Mouse (Mus musculus): ENCODE measurements around the gene Trim47. TPM values are rescaled to one million over a fixed set of nuclear protein-coding genes. Genes with fewer than 3 reads are reported as not detected.
"Not testable (repeated sequence)": the region's sequence is repeated elsewhere in the genome, so short reads cannot be mapped to it uniquely, and the experiment has no call there.

Trim47 gene
- polyA plus RNA-seq, 1 experiment from 2014 or later: 4.7 TPM

DNA sequence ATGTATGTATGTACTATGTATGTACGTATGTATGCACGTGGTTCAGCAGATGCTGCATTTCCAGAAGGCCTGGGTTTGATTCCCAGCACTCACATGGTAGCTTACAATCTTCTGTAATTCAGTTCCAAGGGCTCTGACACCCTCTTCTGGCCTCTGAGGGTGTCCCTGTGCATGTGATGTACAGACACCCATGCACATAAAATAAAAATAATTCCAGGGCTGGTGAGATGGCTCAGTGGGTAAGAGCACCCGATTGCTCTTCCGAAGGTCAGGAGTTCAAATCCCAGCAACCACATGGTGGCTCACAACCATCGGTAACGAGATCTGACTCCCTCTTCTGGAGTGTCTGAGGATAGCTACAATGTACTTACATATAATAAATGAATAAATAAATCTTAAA, 34.1 kb downstream of the Trim47 start:
- not testable (repeated sequence) for H3K27ac ChIP-seq (replicated peaks); H3K4me2 ChIP-seq (replicated peaks); H3K36me3 ChIP-seq; H3K9me3 ChIP-seq; H3K27me3 ChIP-seq; H3K4me3 ChIP-seq; ATAC-seq (ENCODE audit: low FRiP score, low read depth); H3K4me1 ChIP-seq; H3K9ac ChIP-seq (replicated peaks)
- 90% methylated on average over 6 of the region's 6 CpGs for WGBS

DNA sequence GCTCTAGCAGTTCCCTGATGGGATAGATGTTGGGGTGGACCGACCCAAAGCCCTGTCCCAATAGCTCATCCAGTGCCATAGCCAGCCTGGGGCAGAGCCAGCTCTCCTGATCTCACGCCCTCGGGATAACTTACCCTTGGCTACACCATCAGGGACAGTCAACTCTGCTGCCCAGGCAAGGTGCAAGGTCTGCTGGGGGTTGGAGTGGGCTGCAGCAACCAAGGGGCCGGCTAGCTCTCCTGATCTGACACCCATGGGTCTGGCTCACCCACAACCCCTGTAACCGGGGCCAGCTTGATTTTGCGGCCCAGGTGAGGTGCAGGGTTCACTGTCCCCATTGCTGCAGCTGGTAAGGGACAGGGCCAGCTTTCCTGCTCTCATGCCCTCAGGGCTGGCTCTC, 35.4 kb downstream of the Trim47 start:
- Histone ChIP-seq H3K4me1 (peaks cover 9% of the 10 kb centered on the region), H3K36me3 (no peaks in the 10 kb centered on the region), H3K9ac (replicated peaks) (no peak overlapping the region), H3K27ac (replicated peaks) (no peak overlapping the region), H3K9me3 (peaks cover under 1% of the 10 kb centered on the region; the same call in 1 of the 2 replicates), H3K4me3 (no peak overlapping the region), H3K4me2 (replicated peaks) (no peak overlapping the region), H3K27me3 (no peaks in the 10 kb centered on the region; the same call in 1 of the 2 replicates)
- WGBS: 88% methylated on average over 6 of the region's 6 CpGs
- ATAC-seq (ENCODE audit: low FRiP score, low read depth): no peak

DNA sequence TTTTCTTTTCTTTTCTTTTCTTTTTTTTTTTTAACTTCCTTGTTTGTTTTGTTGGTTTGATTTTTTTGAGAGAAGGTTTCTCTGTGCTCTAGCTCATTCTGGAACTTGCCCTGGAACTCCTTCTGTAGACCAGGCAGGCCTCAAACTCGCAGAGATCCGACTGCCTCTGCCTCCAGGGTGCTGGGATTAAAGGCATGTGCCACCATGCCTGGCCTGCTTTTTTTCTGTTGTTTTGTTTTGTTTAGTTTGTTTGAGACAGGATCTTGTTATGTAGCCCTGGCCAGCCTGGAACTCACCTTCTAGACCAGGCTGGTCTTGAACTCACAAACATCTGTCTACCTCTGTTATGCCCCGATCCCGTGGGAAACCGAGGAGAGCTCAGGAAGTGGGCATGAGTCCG, 37.5 kb downstream of the Trim47 start:
- H3K4me2 ChIP-seq (replicated peaks): no peak overlapping the region
- no peak overlapping the region for H3K27ac ChIP-seq (replicated peaks)
- H3K36me3 ChIP-seq: no peaks in the 10 kb centered on the region
- ATAC-seq (ENCODE audit: low FRiP score, low read depth): no peak
- H3K4me1 ChIP-seq: peaks cover 21% of the 10 kb centered on the region
- 93% methylated on average over 6 of the region's 6 CpGs for WGBS
- H3K27me3 ChIP-seq: no peaks in the 10 kb centered on the region; the same call in 1 of the 2 replicates
- H3K9ac ChIP-seq (replicated peaks): no peak overlapping the region
- H3K4me3 ChIP-seq: no peak overlapping the region
- no peaks in the 10 kb centered on the region for H3K9me3 ChIP-seq

DNA sequence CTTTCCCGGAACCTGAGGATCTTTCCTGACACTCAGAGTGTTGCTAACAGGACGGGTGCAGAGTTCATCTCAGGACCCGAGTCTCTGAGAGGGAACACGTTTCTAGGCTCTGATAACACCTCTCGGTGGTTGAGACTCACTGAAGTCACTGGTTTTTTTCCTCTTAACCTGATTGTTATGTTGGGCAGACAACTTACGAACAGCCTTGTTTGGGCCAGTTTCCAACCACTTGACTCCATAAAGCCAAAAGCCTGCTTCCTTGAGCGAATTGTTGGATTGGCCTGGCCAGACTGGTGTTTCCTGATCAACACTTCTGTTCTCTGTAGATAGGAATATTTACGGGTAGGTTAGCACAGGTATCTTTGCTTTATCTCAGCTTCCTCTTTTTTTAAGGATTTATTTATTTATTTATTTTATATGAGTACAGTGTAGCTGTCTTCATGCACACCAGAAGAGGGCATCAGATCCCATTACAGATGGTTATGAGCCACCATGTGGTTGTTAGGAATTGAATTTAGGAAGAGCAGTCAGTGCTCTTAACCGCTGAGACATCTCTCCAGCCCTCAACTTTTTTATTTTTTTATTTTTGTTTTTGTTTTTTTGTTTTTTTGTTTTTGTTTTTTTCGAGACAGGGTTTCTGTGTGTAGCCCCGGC, 38.1 kb downstream of the Trim47 start:
- no peak overlapping the region for H3K4me3 ChIP-seq
- no peak overlapping the region for H3K27ac ChIP-seq (replicated peaks)
- no peaks in the 10 kb centered on the region; the same call in 1 of the 2 replicates for H3K27me3 ChIP-seq
- H3K36me3 ChIP-seq: peaks cover 4% of the 10 kb centered on the region; the same call in 1 of the 2 replicates
- ATAC-seq (ENCODE audit: low FRiP score, low read depth): no peak
- 88% methylated on average over 11 of the region's 11 CpGs for WGBS
- H3K4me2 ChIP-seq (replicated peaks): no peak overlapping the region
- no peaks in the 10 kb centered on the region for H3K9me3 ChIP-seq
- H3K4me1 ChIP-seq: peaks cover 21% of the 10 kb centered on the region
- no peak overlapping the region for H3K9ac ChIP-seq (replicated peaks)

GRCm38 (mm10) chr11:116088188-116088587, 38.8 kb downstream of the Trim47 start:
- Histone ChIP-seq H3K36me3 (peaks cover 10% of the 10 kb centered on the region), H3K9ac (replicated peaks) (peak overlapping the region; percentile 43; the same call in 1 of the 2 replicates), H3K4me1 (peaks cover 21% of the 10 kb centered on the region), H3K27me3 (no peaks in the 10 kb centered on the region; the same call in 1 of the 2 replicates), H3K4me2 (replicated peaks) (peak overlapping the region; percentile 51; the same call in 1 of the 2 replicates), H3K27ac (replicated peaks) (no peak overlapping the region), H3K9me3 (no peaks in the 10 kb centered on the region), H3K4me3 (0 out of 2 replicates have a peak overlapping the region, but pooled peaks have one; percentile 56)
- WGBS: 87% methylated on average over 8 of the region's 8 CpGs
- ATAC-seq (ENCODE audit: low FRiP score, low read depth): no peak

DNA sequence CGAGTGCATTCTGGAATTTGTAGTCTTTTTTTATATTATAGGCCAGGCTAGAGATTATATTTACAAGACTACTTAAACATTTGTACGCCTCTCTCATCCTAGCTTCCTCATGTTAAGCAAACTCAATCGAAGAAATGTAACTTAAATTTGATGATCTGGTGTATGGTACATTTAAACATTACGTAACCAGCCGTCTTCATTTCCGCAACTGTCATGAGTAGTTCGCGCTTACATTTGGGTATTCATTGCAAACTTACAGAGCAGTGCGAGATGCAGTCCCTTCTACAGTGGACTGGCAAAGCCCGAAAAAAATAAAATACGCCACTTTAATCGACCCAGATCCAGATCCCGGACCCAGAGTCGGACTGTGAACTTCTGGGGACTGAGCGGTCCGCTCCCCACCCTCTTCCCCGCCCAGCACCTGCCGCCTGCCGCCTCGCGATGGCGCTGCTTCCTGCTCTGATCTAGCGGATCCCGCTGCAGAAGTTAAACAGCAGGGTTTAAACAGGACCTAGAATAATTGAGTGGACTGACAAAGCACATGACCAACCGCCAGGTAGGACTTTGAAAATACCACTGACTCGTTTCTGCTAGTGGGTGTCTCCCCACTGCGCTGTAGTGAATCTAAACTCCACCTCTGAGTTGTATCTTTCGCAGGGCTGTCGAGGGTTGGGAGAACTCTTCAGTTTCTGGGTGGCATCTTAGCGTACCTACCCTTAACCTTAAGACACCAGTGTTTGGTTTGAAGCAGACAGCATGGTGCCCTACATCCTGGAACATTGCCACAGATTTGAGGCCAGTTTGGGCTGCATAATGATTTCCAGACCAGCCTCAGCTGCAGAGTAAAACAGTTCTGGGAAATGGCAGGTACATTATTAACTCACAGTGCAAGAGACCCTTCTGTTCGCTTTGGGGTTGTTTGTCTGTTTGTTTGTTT, 39.5 kb downstream of the Trim47 start:
- Histone ChIP-seq H3K9ac (replicated peaks) (peak overlapping the region; percentile 43), H3K36me3 (peaks cover 16% of the 10 kb centered on the region), H3K4me2 (replicated peaks) (peak overlapping the region; percentile 51), H3K27ac (replicated peaks) (peak overlapping the region; percentile 58), H3K4me3 (peak overlapping the region; percentile 56), H3K9me3 (no peaks in the 10 kb centered on the region), H3K27me3 (no peaks in the 10 kb centered on the region; the same call in 1 of the 2 replicates), H3K4me1 (peaks cover 21% of the 10 kb centered on the region)
- 5% methylated on average over 31 of the region's 31 CpGs for WGBS
- peak; percentile 78 for ATAC-seq (ENCODE audit: low FRiP score, low read depth)

- H3K4me3 ChIP-seq: peak within 1 kb of the TSS; percentile 56
- 6% methylated on average over 34 of the region's 43 CpGs for WGBS
- H3K9ac ChIP-seq (replicated peaks): peak within 1 kb of the TSS; percentile 63
- H3K27me3 ChIP-seq: no peaks in the 10 kb centered on the region; the same call in 1 of the 2 replicates
- H3K4me2 ChIP-seq (replicated peaks): peak within 1 kb of the TSS; percentile 52
- peaks cover 25% of the 10 kb centered on the region for H3K36me3 ChIP-seq
- peak within 1 kb of the TSS; percentile 83 for H3K27ac ChIP-seq (replicated peaks)
- H3K4me1 ChIP-seq: peaks cover 21% of the 10 kb centered on the region
- H3K9me3 ChIP-seq: no peaks in the 10 kb centered on the region
- ATAC-seq (ENCODE audit: low FRiP score, low read depth): peak; percentile 95
Measured at GRCm38 (mm10) chr11:116086258-116087193, 40.5 kb downstream of the Trim47 start, which contains the start of gene Wbp2. Gene Wbp2 (minus strand): TSS chr11:116086995.

DNA sequence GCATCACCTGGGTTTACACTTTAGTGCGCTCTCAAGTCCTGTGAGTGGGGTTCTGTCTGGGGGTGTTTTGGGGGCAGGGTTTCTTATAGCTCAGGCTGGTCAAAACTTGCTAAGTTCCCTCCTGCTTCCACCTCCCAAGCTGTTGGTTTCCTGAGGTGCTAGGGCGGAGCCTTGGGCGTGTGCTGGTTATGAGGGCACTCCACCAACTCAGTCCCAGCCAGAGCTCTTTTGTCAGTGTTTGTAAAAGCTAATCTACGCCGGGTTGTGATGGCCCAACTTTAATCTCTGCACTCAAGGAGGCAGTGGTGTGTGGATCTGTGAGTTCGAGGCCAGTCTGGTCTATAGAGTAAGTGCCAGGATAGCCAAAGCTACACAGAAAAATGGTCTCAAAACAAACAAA, 42.8 kb downstream of the Trim47 start:
- no peaks in the 10 kb centered on the region for H3K9me3 ChIP-seq
- no peak for ATAC-seq (ENCODE audit: low FRiP score, low read depth)
- H3K4me1 ChIP-seq: peaks cover 22% of the 10 kb centered on the region
- no peak overlapping the region for H3K4me3 ChIP-seq
- no peak overlapping the region for H3K4me2 ChIP-seq (replicated peaks)
- 91% methylated on average over 6 of the region's 6 CpGs for WGBS
- H3K9ac ChIP-seq (replicated peaks): no peak overlapping the region
- H3K27me3 ChIP-seq: no peaks in the 10 kb centered on the region; the same call in 1 of the 2 replicates
- peaks cover 48% of the 10 kb centered on the region for H3K36me3 ChIP-seq
- H3K27ac ChIP-seq (replicated peaks): no peak overlapping the region; the same call in 1 of the 2 replicates

GRCm38 (mm10) chr11:116083096-116083672, 43.8 kb downstream of the Trim47 start:
- Histone ChIP-seq H3K4me2 (replicated peaks) (no peak overlapping the region), H3K9ac (replicated peaks) (no peak overlapping the region), H3K36me3 (peaks cover 53% of the 10 kb centered on the region), H3K4me1 (peaks cover 27% of the 10 kb centered on the region), H3K27ac (replicated peaks) (no peak overlapping the region), H3K27me3 (no peaks in the 10 kb centered on the region), H3K9me3 (no peaks in the 10 kb centered on the region), H3K4me3 (no peak overlapping the region)
- 94% methylated on average over 14 of the region's 14 CpGs for WGBS
- no peak for ATAC-seq (ENCODE audit: low FRiP score, low read depth)

- Histone ChIP-seq H3K9me3 (no peaks in the 10 kb centered on the region), H3K27ac (replicated peaks) (no peak overlapping the region), H3K4me2 (replicated peaks) (no peak overlapping the region), H3K4me3 (no peak overlapping the region), H3K36me3 (peaks cover 53% of the 10 kb centered on the region), H3K4me1 (peaks cover 26% of the 10 kb centered on the region), H3K27me3 (no peaks in the 10 kb centered on the region), H3K9ac (replicated peaks) (no peak overlapping the region)
- no peak for ATAC-seq (ENCODE audit: low FRiP score, low read depth)
- 74% methylated on average over 6 of the region's 6 CpGs for WGBS
Measured at GRCm38 (mm10) chr11:116081081-116081480, 45.9 kb downstream of the Trim47 start.

DNA sequence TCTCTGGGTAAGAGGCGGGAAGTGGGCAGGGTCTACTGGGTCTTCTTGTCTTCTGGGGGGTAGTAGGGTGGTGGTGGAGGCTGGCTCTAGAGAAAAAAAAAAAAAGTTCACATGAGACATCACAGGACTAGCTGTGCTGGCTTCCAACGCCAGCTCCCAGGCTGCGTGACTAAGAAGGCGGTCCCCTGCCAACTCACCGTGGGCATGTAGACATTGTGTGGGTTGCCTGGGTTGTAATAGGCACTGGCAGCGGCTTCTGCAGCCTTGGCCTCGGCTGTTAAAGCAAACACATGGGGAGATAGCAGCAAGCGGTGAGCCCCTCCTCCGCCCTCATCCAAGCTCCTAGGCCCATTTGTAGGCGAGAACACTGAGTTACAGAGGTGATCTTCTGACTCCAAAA, 47.5 kb downstream of the Trim47 start:
- no peak overlapping the region for H3K4me2 ChIP-seq (replicated peaks)
- peaks cover 16% of the 10 kb centered on the region for H3K4me1 ChIP-seq
- H3K27me3 ChIP-seq: no peaks in the 10 kb centered on the region
- no peak overlapping the region; the same call in 1 of the 2 replicates for H3K27ac ChIP-seq (replicated peaks)
- WGBS: 72% methylated on average over 10 of the region's 10 CpGs
- no peaks in the 10 kb centered on the region for H3K9me3 ChIP-seq
- peaks cover 53% of the 10 kb centered on the region for H3K36me3 ChIP-seq
- no peak overlapping the region for H3K9ac ChIP-seq (replicated peaks)
- ATAC-seq (ENCODE audit: low FRiP score, low read depth): no peak
- no peak overlapping the region for H3K4me3 ChIP-seq
